Mouse (Mus musculus): ENCODE results near the gene Dis3l2. TPM values are rescaled to one million over a fixed set of nuclear protein-coding genes. Genes with fewer than 3 reads are reported as not detected.

Gene Dis3l2
- total and polyA plus RNA-seq, 2 experiments from 2014 or later: 33.3 to 45.7 TPM

DNA sequence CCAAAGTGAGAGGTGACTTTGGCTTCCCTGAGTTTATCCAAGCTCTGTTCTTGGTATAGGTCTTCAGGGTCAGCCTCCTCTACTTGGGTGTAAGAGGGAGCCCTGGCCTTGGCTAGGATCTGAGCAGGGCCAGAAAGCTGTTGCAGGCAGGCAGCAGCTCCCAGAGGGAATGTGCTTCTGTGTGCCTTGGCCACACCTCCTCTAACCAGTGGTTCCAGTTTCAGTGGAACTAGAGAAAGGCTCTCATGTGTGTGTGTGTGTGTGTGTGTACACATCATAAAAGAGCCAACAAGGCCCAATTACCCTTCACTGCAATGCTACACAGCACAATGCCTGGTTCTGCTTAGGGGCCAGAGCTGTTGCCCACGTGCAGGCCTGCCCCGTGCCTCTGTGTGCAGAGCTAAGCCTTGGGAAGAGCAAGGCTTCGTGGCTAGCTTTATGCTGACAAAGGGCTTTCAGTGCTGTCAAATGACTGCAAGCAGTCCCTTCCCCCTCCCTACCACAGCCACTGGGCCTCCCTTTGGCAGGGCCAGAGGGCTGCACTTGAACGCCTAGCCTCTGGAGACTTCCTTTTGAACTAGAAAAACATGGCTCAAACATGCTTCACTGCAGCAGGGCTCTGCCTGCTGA is 332.0 kb downstream of the Dis3l2 start:
- H3K27me3 ChIP-seq (ENCODE audit: insufficient read depth, low read length): no peaks in the 10 kb centered on the region
- peak; percentile 53 for DNase-seq (ENCODE audit: low spot score)
- H3K9me3 ChIP-seq (ENCODE audit: low read length): no peaks in the 10 kb centered on the region
- peak; percentile 65 for ATAC-seq (ENCODE audit: low FRiP score)
- no peak overlapping the region for H3K9ac ChIP-seq (replicated peaks; ENCODE audit: low read length, poor library complexity, severe bottlenecking)
- 7% methylated on average over 4 of the region's 4 CpGs for WGBS
- TF ChIP-seq CTCF (IDR thresholded peaks at IDR 0.05): no peak
- 0 out of 2 replicates have a peak, but pooled peaks cover 5% of the 10 kb centered on the region for H3K4me1 ChIP-seq (ENCODE audit: insufficient read depth, low read length)
- H3K4me3 ChIP-seq (ENCODE audit: low read depth, low read length): no peak overlapping the region
- no peaks in the 10 kb centered on the region for H3K36me3 ChIP-seq (ENCODE audit: insufficient read depth, low read length)
- no peak overlapping the region for H3K27ac ChIP-seq (ENCODE audit: low read depth, low read length)
- H3K4me2 ChIP-seq (ENCODE audit: low read depth, low read length, poor library complexity, severe bottlenecking): no peak overlapping the region

DNA sequence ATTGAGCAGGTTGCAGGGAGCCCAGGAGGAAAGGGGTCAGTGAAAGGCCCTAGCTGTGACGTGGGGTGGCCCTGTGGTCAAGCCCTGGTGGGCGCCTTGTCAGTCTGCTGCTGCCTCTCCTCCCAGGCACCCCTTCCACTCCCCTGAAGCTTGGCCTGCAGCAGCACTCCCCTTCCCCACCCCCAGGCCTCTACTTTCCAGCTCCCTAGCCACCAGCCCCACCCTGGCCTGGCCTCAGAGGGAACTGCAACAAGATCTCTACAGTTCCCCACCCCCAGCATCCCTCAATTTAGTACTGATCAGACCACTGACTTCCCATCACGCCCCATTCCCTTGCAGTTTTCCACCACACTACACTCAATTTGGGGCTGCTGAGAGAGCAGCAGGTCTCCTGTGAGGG is 332.7 kb downstream of the Dis3l2 start:
- H3K9ac ChIP-seq (replicated peaks; ENCODE audit: low read length, poor library complexity, severe bottlenecking): no peak overlapping the region
- no peak overlapping the region for H3K4me3 ChIP-seq (ENCODE audit: low read depth, low read length)
- H3K9me3 ChIP-seq (ENCODE audit: low read length): no peaks in the 10 kb centered on the region
- 0 out of 2 replicates have a peak, but pooled peaks cover 5% of the 10 kb centered on the region for H3K4me1 ChIP-seq (ENCODE audit: insufficient read depth, low read length)
- no peak for TF ChIP-seq CTCF (IDR thresholded peaks at IDR 0.05)
- no peaks in the 10 kb centered on the region for H3K27me3 ChIP-seq (ENCODE audit: insufficient read depth, low read length)
- no peak for DNase-seq (ENCODE audit: low spot score)
- ATAC-seq (ENCODE audit: low FRiP score): peak; percentile 8; the same call in 1 of the 2 replicates
- no peaks in the 10 kb centered on the region for H3K36me3 ChIP-seq (ENCODE audit: insufficient read depth, low read length)
- 83% methylated on average over 3 of the region's 3 CpGs for WGBS
- H3K27ac ChIP-seq (ENCODE audit: low read depth, low read length): no peak overlapping the region
- no peak overlapping the region for H3K4me2 ChIP-seq (ENCODE audit: low read depth, low read length, poor library complexity, severe bottlenecking)

DNA sequence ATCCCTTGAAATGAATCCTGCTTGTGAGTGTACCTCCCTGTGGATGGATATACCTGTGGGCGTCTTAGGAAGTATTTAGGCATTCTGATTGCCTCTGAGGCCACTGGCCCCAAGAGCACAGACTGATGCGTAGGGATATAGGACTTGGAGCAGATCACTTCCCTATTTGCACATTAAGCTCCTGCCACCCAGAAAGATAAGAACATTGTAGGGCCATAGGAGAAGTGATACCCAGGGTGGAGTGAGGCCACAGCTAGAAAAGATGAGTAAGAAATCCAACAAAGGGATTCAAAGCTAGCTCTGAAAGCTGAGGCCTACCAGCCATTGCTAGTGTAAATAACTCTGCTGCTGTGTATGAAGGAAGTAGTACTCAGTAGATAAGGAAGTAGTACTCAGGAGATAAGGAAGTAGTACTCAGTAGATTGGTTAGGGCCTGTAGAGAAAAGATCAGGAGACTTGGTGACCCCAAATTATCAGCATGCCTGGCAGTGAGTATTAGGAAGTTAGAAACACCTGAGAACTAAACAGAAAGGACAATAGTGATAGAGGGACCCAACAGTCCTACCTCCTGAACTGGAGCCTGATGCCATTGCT is 335.0 kb downstream of the Dis3l2 start:
- ATAC-seq (ENCODE audit: low FRiP score) (no peak), DNase-seq (ENCODE audit: low spot score) (no peak)
- no peak overlapping the region for H3K4me2 ChIP-seq (ENCODE audit: low read depth, low read length, poor library complexity, severe bottlenecking)
- no peak for TF ChIP-seq CTCF (IDR thresholded peaks at IDR 0.05)
- no peaks in the 10 kb centered on the region for H3K27me3 ChIP-seq (ENCODE audit: insufficient read depth, low read length)
- no peak overlapping the region for H3K4me3 ChIP-seq (ENCODE audit: low read depth, low read length)
- no peak overlapping the region for H3K9ac ChIP-seq (replicated peaks; ENCODE audit: low read length, poor library complexity, severe bottlenecking)
- WGBS: 91% methylated on average over 2 of the region's 2 CpGs
- no peak overlapping the region for H3K27ac ChIP-seq (ENCODE audit: low read depth, low read length)
- no peaks in the 10 kb centered on the region for H3K36me3 ChIP-seq (ENCODE audit: insufficient read depth, low read length)
- no peaks in the 10 kb centered on the region for H3K9me3 ChIP-seq (ENCODE audit: low read length)
- 0 out of 2 replicates have a peak, but pooled peaks cover 5% of the 10 kb centered on the region for H3K4me1 ChIP-seq (ENCODE audit: insufficient read depth, low read length)

GRCm38 (mm10) chr1:87041119-87041518 is 337.5 kb downstream of the Dis3l2 start:
- no peaks in the 10 kb centered on the region for H3K27me3 ChIP-seq (ENCODE audit: insufficient read depth, low read length)
- no peaks in the 10 kb centered on the region for H3K4me1 ChIP-seq (ENCODE audit: insufficient read depth, low read length)
- H3K9ac ChIP-seq (replicated peaks; ENCODE audit: low read length, poor library complexity, severe bottlenecking): no peak overlapping the region
- H3K9me3 ChIP-seq (ENCODE audit: low read length): no peaks in the 10 kb centered on the region
- no peak overlapping the region for H3K4me3 ChIP-seq (ENCODE audit: low read depth, low read length)
- DNase-seq (ENCODE audit: low spot score): peak; percentile 52
- no peaks in the 10 kb centered on the region for H3K36me3 ChIP-seq (ENCODE audit: insufficient read depth, low read length)
- TF ChIP-seq CTCF (IDR thresholded peaks at IDR 0.05): peak; percentile 76
- 32% methylated on average over 3 of the region's 3 CpGs for WGBS
- H3K27ac ChIP-seq (ENCODE audit: low read depth, low read length): no peak overlapping the region
- H3K4me2 ChIP-seq (ENCODE audit: low read depth, low read length, poor library complexity, severe bottlenecking): no peak overlapping the region
- ATAC-seq (ENCODE audit: low FRiP score): no peak

- ATAC-seq (ENCODE audit: low FRiP score) (peak; percentile 68), DNase-seq (ENCODE audit: low spot score) (peak; percentile 79)
- H3K27ac ChIP-seq (ENCODE audit: low read depth, low read length): no peak overlapping the region
- H3K9ac ChIP-seq (replicated peaks; ENCODE audit: low read length, poor library complexity, severe bottlenecking): no peak overlapping the region
- H3K9me3 ChIP-seq (ENCODE audit: low read length): no peaks in the 10 kb centered on the region
- no peak overlapping the region for H3K4me2 ChIP-seq (ENCODE audit: low read depth, low read length, poor library complexity, severe bottlenecking)
- no peaks in the 10 kb centered on the region for H3K4me1 ChIP-seq (ENCODE audit: insufficient read depth, low read length)
- H3K36me3 ChIP-seq (ENCODE audit: insufficient read depth, low read length): no peaks in the 10 kb centered on the region
- peak; percentile 100 for TF ChIP-seq CTCF (IDR thresholded peaks at IDR 0.05)
- H3K4me3 ChIP-seq (ENCODE audit: low read depth, low read length): no peak overlapping the region
- H3K27me3 ChIP-seq (ENCODE audit: insufficient read depth, low read length): no peaks in the 10 kb centered on the region
- 0% methylated on average over 1 of the region's 1 CpGs for WGBS
Measured at GRCm38 (mm10) chr1:87041814-87042438, 338.3 kb downstream of the Dis3l2 start.

- no peak overlapping the region for H3K4me3 ChIP-seq (ENCODE audit: low read depth, low read length)
- 45% methylated on average over 3 of the region's 3 CpGs for WGBS
- peaks cover 17% of the 10 kb centered on the region for H3K36me3 ChIP-seq (ENCODE audit: insufficient read depth, low read length)
- ATAC-seq (ENCODE audit: low FRiP score) (peak; percentile 24; the same call in 1 of the 2 replicates), DNase-seq (ENCODE audit: low spot score) (peak; percentile 65)
- H3K27ac ChIP-seq (ENCODE audit: low read depth, low read length): no peak overlapping the region
- H3K9me3 ChIP-seq (ENCODE audit: low read length): no peaks in the 10 kb centered on the region
- no peak for TF ChIP-seq CTCF (IDR thresholded peaks at IDR 0.05)
- H3K27me3 ChIP-seq (ENCODE audit: insufficient read depth, low read length): no peaks in the 10 kb centered on the region
- no peaks in the 10 kb centered on the region for H3K4me1 ChIP-seq (ENCODE audit: insufficient read depth, low read length)
- no peak overlapping the region for H3K4me2 ChIP-seq (ENCODE audit: low read depth, low read length, poor library complexity, severe bottlenecking)
- no peak overlapping the region for H3K9ac ChIP-seq (replicated peaks; ENCODE audit: low read length, poor library complexity, severe bottlenecking)
Measured at GRCm38 (mm10) chr1:87050072-87050471, 346.5 kb downstream of the Dis3l2 start.
